Mouse (Mus musculus) liver, embryonic 14.5 days (tissue): ENCODE measurements around the gene Mapk14.

Experiments used
- CTCF ChIP-seq: IDR thresholded peaks from 2 replicates; pipeline ENCODE4 v1.5.1; 2016; ENCODE audit warnings: antibody characterized with exemption, low read depth, control low read depth
- EP300 ChIP-seq: IDR thresholded peaks from 2 replicates; pipeline ENCODE4 v1.6.1; 2016; ENCODE audit warnings: antibody characterized with exemption, low read depth

DNA sequence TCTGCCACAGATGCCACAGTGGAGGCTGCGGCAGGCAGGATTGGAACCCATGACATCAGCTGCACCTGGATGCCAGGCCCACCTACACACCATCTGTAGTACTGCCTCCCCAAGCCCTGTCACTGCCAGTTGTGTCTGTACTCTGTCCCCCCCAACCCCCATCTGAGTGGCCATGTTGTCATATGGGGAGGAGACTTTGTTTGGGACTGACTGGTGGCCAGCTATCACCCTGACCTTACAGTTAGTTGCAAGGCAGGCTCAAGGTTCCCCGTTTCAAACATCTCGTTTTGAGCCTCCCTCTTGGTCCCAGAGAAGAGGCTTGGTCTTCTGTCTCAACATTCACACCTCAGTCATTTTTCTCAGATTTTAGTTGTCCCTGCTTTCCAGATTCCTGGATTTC, 88.6 kb downstream of the Mapk14 start:
- no peak for TF ChIP-seq CTCF
- no peak for TF ChIP-seq EP300
